Mouse (Mus musculus): ENCODE measurements around the gene Sept7. TPM values are rescaled to one million over a fixed set of nuclear protein-coding genes. Genes with fewer than 3 reads are reported as not detected.
"Not testable (repeated sequence)": the region's sequence is repeated elsewhere in the genome, so short reads cannot be mapped to it uniquely, and the experiment has no call there.

The Sept7 gene
- polyA plus RNA-seq, 1 experiment from 2014 or later: 214 TPM

DNA sequence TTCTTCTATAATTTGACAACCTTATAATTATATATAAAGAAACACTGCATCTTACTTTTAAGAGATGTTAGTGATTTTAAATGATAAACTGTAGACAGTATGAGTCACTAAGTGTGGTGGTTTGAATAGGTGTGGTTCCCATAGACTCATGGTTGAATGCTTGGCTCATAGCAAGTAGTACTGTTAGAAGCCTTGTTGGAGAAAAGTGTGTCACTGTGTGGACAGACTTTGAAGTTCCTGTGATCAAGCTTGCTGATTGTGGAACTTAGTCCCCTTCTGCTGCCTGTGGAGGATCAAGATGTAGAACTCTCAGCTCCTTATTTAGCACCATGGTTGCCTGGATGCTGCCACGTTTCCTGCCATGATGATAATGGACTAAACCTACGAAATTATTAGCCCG is 14.9 kb downstream of the Sept7 start:
- Histone ChIP-seq H3K4me3 (no peak overlapping the region), H3K27ac (no peak overlapping the region), H3K4me1 (no peaks in the 10 kb centered on the region), H3K27me3 (ENCODE audit: poor library complexity, severe bottlenecking) (no peaks in the 10 kb centered on the region), H3K36me3 (replicated peaks) (peaks cover 56% of the 10 kb centered on the region), H3K9me3 (no peaks in the 10 kb centered on the region)
- WGBS: 93% methylated on average over 3 of the region's 3 CpGs
- no peak for DNase-seq (ENCODE audit: extremely low spot score, low spot score)

DNA sequence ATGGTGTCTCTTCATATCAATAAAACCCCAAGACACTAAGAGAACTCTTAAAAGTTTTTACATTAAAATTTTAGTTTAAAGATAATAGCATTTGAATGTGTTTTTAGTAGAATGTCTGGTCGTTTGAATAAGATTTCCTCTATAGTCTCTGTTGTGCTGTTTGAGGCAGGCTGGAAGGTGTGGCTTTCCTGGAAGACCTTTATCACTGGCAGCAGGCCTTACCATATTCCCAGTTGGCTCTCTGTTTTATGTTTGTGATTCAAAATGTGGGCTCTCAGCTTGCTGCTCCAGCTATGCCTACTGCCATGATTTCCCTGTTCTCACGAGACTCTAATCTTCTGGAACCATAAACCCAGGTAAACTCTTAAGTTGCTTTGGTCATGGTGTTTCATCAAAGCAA is 15.3 kb downstream of the Sept7 start:
- peaks cover 58% of the 10 kb centered on the region for H3K36me3 ChIP-seq (replicated peaks)

DNA sequence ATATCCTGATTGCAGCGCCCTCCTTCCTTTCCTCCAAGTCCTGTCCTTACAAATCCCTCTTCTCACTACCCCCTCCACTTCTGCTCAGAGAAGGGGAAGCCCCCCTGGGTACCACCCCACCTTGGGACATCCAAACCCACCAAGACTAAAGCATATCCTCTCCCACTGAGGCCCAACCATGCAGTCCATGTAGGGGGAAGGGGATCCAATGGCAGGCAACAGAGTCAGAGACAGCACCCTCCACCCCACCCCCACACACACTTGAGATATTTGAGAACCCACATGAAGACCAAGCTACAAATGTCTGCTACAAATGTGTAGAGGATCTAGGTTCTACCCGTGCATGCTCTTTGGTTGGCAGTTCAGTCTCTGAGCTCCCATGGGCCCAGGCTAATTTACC is 19.7 kb downstream of the Sept7 start:
- Histone ChIP-seq H3K27me3 (ENCODE audit: poor library complexity, severe bottlenecking) (no peaks in the 10 kb centered on the region), H3K4me1 (no peaks in the 10 kb centered on the region), H3K36me3 (replicated peaks) (peaks cover 44% of the 10 kb centered on the region), H3K27ac (no peak overlapping the region), H3K9me3 (no peaks in the 10 kb centered on the region), H3K4me3 (no peak overlapping the region)
- WGBS: 98% methylated on average over 2 of the region's 2 CpGs
- no peak for DNase-seq (ENCODE audit: extremely low spot score, low spot score)

More for the DNA sequence above, 15.3 kb downstream of the Sept7 start:
- Histone ChIP-seq H3K4me3 (no peak overlapping the region), H3K9me3 (no peaks in the 10 kb centered on the region), H3K4me1 (no peaks in the 10 kb centered on the region), H3K27me3 (ENCODE audit: poor library complexity, severe bottlenecking) (no peaks in the 10 kb centered on the region), H3K27ac (no peak overlapping the region)
- DNase-seq (ENCODE audit: extremely low spot score, low spot score): no peak
- 90% methylated on average over 2 of the region's 2 CpGs for WGBS

DNA sequence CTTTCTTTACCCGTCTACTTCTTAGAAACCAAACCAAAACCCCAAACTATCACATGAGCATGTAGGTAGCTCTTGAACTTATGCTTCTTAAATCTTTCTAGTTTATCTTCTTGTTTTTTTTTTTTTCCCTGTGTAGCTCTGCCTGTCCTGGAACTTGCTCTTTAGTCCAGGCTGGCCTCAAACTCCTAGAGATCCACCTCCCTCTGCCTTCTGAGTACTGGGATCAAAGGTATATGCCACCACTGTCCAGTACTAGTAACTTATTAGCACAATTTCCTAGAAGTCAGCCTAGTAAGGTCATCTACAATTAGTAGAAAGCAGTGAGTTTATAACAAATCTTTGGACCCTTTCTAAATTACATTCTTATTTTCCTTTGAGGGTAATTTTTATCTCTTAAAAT is 37.6 kb downstream of the Sept7 start:
- no peak overlapping the region for H3K27ac ChIP-seq
- no peaks in the 10 kb centered on the region for H3K9me3 ChIP-seq
- peaks cover 55% of the 10 kb centered on the region for H3K36me3 ChIP-seq (replicated peaks)
- no peak for DNase-seq (ENCODE audit: extremely low spot score, low spot score)
- 95% methylated on average over 1 of the region's 1 CpGs for WGBS
- H3K27me3 ChIP-seq (ENCODE audit: poor library complexity, severe bottlenecking): no peaks in the 10 kb centered on the region
- H3K4me3 ChIP-seq: no peak overlapping the region
- H3K4me1 ChIP-seq: no peaks in the 10 kb centered on the region

- Histone ChIP-seq H3K36me3 (replicated peaks) (peaks cover 42% of the 10 kb centered on the region), H3K27me3 (ENCODE audit: poor library complexity, severe bottlenecking) (no peaks in the 10 kb centered on the region), H3K27ac (no peak overlapping the region), H3K4me3 (no peak overlapping the region), H3K9me3 (no peaks in the 10 kb centered on the region), H3K4me1 (no peaks in the 10 kb centered on the region)
- no peak for DNase-seq (ENCODE audit: extremely low spot score, low spot score)
- 76% methylated on average over 1 of the region's 1 CpGs for WGBS
Measured at GRCm38 (mm10) chr9:25309505-25310182, 57.4 kb downstream of the Sept7 start.

GRCm38 (mm10) chr9:25314304-25314703 is 62.1 kb downstream of the Sept7 start:
- Histone ChIP-seq H3K36me3 (replicated peaks) (peaks cover 6% of the 10 kb centered on the region), H3K9me3 (no peaks in the 10 kb centered on the region), H3K27ac (no peak overlapping the region), H3K4me3 (no peak overlapping the region), H3K27me3 (ENCODE audit: poor library complexity, severe bottlenecking) (no peaks in the 10 kb centered on the region), H3K4me1 (no peaks in the 10 kb centered on the region)
- 90% methylated on average over 4 of the region's 4 CpGs for WGBS
- DNase-seq (ENCODE audit: extremely low spot score, low spot score): no peak

GRCm38 (mm10) chr9:25317827-25318505 is 65.7 kb downstream of the Sept7 start:
- H3K27me3 ChIP-seq (ENCODE audit: poor library complexity, severe bottlenecking): no peaks in the 10 kb centered on the region
- H3K9me3 ChIP-seq: no peaks in the 10 kb centered on the region
- peaks cover 1% of the 10 kb centered on the region; the same call in 1 of the 2 replicates for H3K36me3 ChIP-seq (replicated peaks)
- no peak overlapping the region for H3K4me3 ChIP-seq
- WGBS: 69% methylated on average over 4 of the region's 4 CpGs
- no peaks in the 10 kb centered on the region for H3K4me1 ChIP-seq
- H3K27ac ChIP-seq: no peak overlapping the region
- peak; percentile 23 for DNase-seq (ENCODE audit: extremely low spot score, low spot score)

- not testable (repeated sequence) for H3K27me3 ChIP-seq (ENCODE audit: poor library complexity, severe bottlenecking); H3K36me3 ChIP-seq (replicated peaks); H3K4me3 ChIP-seq; H3K27ac ChIP-seq; H3K9me3 ChIP-seq; H3K4me1 ChIP-seq; DNase-seq (ENCODE audit: extremely low spot score, low spot score)
- WGBS: 93% methylated on average over 6 of the region's 6 CpGs
Measured at GRCm38 (mm10) chr9:25319676-25320075, 67.4 kb downstream of the Sept7 start.

DNA sequence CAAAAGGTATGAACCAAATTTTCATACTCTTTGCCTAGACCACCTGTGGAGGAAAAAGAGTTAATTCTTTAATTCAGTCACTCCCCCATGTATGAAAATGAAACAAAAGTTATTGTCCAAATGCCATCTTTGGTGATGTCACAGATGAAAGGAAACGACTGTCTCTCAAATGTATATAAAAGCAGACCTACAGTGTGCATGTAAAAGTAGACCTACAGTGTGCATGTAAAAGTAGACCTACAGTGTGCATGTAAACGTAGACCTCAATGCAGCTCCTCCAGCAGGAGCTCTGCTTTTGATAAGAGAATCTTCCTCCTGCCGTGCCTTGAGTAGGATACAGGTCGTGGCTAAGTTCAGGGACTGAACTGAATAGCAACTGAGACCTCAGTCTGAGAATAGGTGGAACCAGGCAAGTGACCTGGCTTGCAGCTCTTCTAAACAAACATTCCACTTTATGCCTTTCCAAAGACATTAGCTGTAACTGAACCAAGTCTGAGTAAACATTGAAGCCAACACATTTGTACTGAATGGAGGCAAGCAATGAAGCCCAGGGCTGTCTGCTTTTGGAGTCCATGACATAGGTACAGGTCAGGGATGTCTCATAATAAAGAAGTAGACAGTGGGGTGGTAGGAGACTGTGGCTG is 75.6 kb downstream of the Sept7 start:
- no peak for DNase-seq (ENCODE audit: extremely low spot score, low spot score)
- 89% methylated on average over 4 of the region's 4 CpGs for WGBS
- H3K4me1 ChIP-seq: no peaks in the 10 kb centered on the region
- H3K9me3 ChIP-seq: no peaks in the 10 kb centered on the region
- no peak overlapping the region for H3K4me3 ChIP-seq
- H3K36me3 ChIP-seq (replicated peaks): no peaks in the 10 kb centered on the region
- no peaks in the 10 kb centered on the region for H3K27me3 ChIP-seq (ENCODE audit: poor library complexity, severe bottlenecking)
- no peak overlapping the region for H3K27ac ChIP-seq

- no peaks in the 10 kb centered on the region for H3K4me1 ChIP-seq
- H3K36me3 ChIP-seq (replicated peaks): no peaks in the 10 kb centered on the region
- no peaks in the 10 kb centered on the region for H3K27me3 ChIP-seq (ENCODE audit: poor library complexity, severe bottlenecking)
- 91% methylated on average over 11 of the region's 11 CpGs for WGBS
- no peak overlapping the region for H3K4me3 ChIP-seq
- no peaks in the 10 kb centered on the region for H3K9me3 ChIP-seq
- H3K27ac ChIP-seq: no peak overlapping the region
- DNase-seq (ENCODE audit: extremely low spot score, low spot score): no peak
Measured at GRCm38 (mm10) chr9:25328946-25329723, 76.9 kb downstream of the Sept7 start.

GRCm38 (mm10) chr9:25337436-25338198 is 85.4 kb downstream of the Sept7 start:
- Histone ChIP-seq H3K4me1 (no peaks in the 10 kb centered on the region), H3K4me3 (no peak overlapping the region), H3K27me3 (ENCODE audit: poor library complexity, severe bottlenecking) (no peaks in the 10 kb centered on the region), H3K36me3 (replicated peaks) (no peaks in the 10 kb centered on the region), H3K27ac (no peak overlapping the region), H3K9me3 (no peaks in the 10 kb centered on the region)
- no peak for DNase-seq (ENCODE audit: extremely low spot score, low spot score)
- WGBS: 88% methylated on average over 2 of the region's 2 CpGs

DNA sequence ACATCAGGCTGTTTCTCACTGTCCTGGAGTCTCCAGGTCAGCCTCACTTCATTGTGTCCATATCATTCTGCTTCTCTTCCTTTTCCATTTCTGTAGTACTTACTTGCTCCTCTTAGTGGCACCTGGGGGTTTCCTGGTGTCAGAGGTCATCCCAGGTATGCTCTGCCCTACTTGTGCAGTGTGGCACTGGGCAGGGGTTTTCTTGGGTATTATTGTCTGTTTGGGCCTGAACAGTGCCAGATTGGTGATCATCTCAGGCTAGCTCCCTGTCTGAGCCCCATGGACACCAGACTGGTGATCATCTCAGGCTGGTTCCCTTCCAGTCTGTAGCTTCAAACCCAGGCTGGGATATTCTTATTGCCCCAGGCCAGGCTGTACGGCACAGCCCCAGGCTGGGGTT is 88.2 kb downstream of the Sept7 start:
- DNase-seq (ENCODE audit: extremely low spot score, low spot score): no peak
- Histone ChIP-seq H3K9me3 (no peaks in the 10 kb centered on the region), H3K4me3 (no peak overlapping the region), H3K27me3 (ENCODE audit: poor library complexity, severe bottlenecking) (no peaks in the 10 kb centered on the region), H3K27ac (no peak overlapping the region), H3K4me1 (no peaks in the 10 kb centered on the region), H3K36me3 (replicated peaks) (no peaks in the 10 kb centered on the region)
- 86% methylated on average over 1 of the region's 1 CpGs for WGBS

Data from forebrain, embryonic 10.5 days (tissue).